Mouse (Mus musculus): ENCODE results near the gene Mpeg1. TPM values are rescaled to one million over a fixed set of nuclear protein-coding genes. Genes with fewer than 3 reads are reported as not detected.

Gene Mpeg1
- polyA plus RNA-seq, 1 experiment = 2.8 TPM

DNA sequence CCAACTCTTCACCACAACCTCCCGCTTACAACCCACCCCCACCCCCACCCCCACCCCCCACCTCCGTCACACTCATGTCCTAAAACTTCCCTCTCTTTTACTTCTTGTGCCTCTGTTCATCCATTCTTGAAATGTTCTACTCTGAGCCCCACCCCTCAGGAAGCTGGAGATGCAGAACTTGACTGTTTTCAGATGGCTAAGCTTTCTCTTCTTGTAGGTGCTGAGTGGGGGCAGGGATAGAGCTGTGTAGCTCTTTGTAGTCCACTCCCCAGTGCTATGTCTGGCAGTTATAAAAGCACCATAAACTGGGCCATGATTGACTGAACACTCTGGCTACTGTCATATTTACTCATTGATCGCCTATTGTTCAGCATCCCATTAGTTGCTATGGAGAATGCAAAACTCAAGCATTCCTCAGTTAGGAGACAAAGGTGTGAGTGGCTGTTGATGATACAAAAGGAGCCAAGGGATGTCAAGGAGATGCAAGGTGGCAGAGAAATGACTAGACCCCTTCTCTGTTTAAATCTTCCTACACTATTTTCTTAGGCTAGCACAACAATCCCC, 34.5 kb downstream of the Mpeg1 start:
- no peak for DNase-seq (ENCODE audit: low read depth)
- no peak for TF ChIP-seq POLR2A (IDR thresholded peaks at IDR 0.05; ENCODE audit: borderline replicate concordance, extremely low read depth, insufficient read depth, insufficient read length, poor library complexity, severe bottlenecking)

DNA sequence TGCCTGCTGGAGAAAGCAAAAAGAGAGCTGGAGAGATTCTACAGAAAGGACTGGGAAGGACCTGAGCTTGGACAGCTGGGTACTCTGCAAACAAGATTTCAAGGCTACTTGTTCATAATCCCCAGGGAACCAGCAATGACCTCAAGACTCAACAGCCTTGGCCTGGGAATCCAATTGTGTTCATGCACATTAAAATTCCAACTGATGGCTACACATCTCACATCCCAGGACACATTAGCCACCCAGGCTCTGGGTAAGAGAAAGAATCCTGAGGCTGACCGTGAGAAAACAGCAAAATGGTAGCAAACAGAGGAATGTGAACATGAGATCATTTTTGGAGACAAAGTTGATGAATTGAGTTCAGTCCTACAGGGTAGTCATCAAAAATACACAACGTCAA, 35.7 kb downstream of the Mpeg1 start:
- no peak for DNase-seq (ENCODE audit: low read depth)
- TF ChIP-seq CTCF (IDR thresholded peaks at IDR 0.05; ENCODE audit: borderline replicate concordance, extremely low read depth, insufficient read depth, insufficient read length) = no peak
- no peak for TF ChIP-seq POLR2A (IDR thresholded peaks at IDR 0.05; ENCODE audit: borderline replicate concordance, extremely low read depth, insufficient read depth, insufficient read length, poor library complexity, severe bottlenecking)

DNA sequence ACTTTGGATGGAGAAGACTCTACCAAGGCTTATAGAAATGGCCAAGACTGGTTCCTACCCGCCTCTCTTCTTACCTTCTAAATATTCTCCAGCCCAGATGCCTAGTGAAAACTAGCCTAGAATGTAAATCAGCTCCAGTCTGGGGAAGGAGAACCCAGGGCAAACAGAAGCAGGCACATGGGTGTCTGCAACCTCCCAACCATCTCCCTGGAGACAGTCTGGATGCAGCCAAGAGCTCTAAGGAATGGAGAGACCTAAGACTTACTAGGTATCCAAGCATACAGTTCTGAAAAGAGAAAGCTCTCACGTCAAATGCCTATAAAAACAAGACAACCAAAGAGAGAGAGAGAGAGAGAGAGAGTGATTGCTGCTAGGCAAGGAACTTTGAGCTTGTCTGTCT, 37.3 kb downstream of the Mpeg1 start:
- TF ChIP-seq POLR2A (IDR thresholded peaks at IDR 0.05; ENCODE audit: borderline replicate concordance, extremely low read depth, insufficient read depth, insufficient read length, poor library complexity, severe bottlenecking) (no peak), CTCF (IDR thresholded peaks at IDR 0.05; ENCODE audit: borderline replicate concordance, extremely low read depth, insufficient read depth, insufficient read length) (no peak)
- DNase-seq (ENCODE audit: low read depth) = peak; percentile 50

DNA sequence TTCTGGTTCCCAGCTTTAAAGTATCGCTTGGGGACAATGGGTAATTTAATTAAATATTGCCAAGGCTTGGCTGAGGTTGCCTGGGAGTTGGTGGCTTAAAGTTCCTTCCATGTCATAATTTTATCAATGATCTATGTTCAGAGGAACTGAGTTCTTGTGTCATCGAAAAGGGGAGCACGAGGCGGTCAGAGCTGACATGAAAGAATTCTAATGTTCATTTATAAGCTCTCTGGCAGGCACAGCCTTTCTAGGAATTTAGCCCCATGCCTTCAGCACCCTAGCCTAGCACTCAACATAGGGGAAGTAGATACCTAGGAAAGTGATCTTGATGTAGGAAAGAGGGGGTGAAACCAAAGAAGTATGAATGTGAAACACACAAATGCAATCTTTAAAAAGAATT, 37.7 kb downstream of the Mpeg1 start:
- TF ChIP-seq CTCF (IDR thresholded peaks at IDR 0.05; ENCODE audit: borderline replicate concordance, extremely low read depth, insufficient read depth, insufficient read length) (no peak), POLR2A (IDR thresholded peaks at IDR 0.05; ENCODE audit: borderline replicate concordance, extremely low read depth, insufficient read depth, insufficient read length, poor library complexity, severe bottlenecking) (no peak)
- no peak for DNase-seq (ENCODE audit: low read depth)

DNA sequence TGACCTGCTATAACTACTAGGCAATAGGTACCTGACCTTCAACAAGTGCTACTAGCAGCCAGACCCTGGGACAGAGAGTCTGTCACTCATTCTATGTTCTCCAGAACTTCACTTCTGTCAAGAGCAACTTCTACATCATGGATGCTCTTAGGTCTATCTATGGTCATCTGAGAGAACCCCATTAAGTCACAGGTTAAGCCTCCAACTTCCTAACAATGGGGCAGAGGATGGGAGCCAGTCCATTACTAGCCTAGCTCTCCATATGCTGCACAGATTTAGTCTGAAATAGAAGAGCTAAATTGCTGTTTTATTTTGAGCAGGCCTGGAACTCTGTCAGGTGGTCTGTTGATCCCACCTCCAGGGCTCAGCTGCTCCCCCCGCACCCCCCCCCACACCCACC, 38.4 kb downstream of the Mpeg1 start:
- DNase-seq (ENCODE audit: low read depth) = no peak
- TF ChIP-seq POLR2A (IDR thresholded peaks at IDR 0.05; ENCODE audit: borderline replicate concordance, extremely low read depth, insufficient read depth, insufficient read length, poor library complexity, severe bottlenecking) (no peak), CTCF (IDR thresholded peaks at IDR 0.05; ENCODE audit: borderline replicate concordance, extremely low read depth, insufficient read depth, insufficient read length) (no peak)

DNA sequence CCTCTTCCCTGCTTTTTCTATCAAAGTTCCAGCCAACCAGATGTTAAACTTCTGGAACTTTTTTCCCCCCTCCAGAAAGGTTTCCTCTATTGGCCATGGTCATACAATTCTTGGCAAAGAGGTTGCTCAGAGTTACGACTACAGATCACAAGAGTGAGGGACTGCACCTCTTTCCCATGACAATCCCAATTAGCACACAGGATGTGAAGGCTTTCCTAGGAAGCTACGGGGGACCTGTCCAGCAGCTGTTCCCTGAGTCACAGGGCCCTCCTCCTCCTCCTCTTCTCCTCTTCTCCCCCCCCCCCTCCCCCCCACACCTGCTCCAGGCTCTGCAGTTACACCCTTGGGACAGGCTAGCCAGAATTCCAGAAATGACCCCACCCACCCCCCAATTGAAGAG, 38.9 kb downstream of the Mpeg1 start:
- peak; percentile 39 for DNase-seq (ENCODE audit: low read depth)
- TF ChIP-seq CTCF (IDR thresholded peaks at IDR 0.05; ENCODE audit: borderline replicate concordance, extremely low read depth, insufficient read depth, insufficient read length) (no peak), POLR2A (IDR thresholded peaks at IDR 0.05; ENCODE audit: borderline replicate concordance, extremely low read depth, insufficient read depth, insufficient read length, poor library complexity, severe bottlenecking) (no peak)

DNA sequence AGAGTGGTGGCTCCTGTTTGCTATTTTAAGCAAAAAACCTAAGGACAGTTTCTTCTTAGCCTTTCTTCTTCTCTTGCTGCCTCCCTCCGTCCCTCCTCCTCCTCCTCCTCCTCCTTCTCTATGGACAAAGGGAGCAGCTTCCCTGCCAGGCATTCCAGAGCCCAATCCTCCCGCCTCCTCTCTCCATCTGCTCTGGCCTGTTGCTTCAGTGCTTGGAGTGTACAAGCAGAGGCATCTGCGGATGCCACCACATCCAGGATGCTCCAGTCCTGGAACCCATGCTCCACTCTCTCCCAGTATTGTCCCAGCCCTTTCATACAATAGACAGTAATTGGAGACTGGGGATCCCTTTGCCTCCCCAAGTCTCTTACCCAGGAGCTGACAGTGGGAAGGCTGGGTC, 39.5 kb downstream of the Mpeg1 start:
- DNase-seq (ENCODE audit: low read depth) = peak; percentile 87
- TF ChIP-seq CTCF (IDR thresholded peaks at IDR 0.05; ENCODE audit: borderline replicate concordance, extremely low read depth, insufficient read depth, insufficient read length) (no peak), POLR2A (IDR thresholded peaks at IDR 0.05; ENCODE audit: borderline replicate concordance, extremely low read depth, insufficient read depth, insufficient read length, poor library complexity, severe bottlenecking) (no peak)

DNA sequence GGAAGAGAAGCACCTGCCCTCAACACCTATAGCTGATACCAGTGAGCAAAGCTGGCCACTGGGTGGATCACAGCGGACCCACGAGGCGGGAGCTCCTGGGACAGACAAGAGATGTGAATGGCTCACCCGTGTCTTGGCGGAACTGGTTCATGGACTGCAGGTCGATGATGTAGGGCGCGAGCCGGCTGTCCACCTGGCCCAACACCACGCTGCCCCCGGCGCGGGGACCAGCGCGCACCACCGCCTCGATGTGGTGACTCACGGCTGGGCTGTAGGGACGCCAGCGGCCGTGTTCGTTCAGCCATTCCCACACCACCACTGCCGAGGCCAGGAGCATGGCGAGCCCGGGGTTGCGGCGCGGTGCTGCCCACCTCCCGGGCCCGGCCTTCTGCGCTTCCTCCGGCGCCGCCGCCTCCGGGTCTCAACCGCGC, 40.3 kb downstream of the Mpeg1 start:
- no peak for TF ChIP-seq POLR2A (IDR thresholded peaks at IDR 0.05; ENCODE audit: borderline replicate concordance, extremely low read depth, insufficient read depth, insufficient read length, poor library complexity, severe bottlenecking)
- TF ChIP-seq CTCF (IDR thresholded peaks at IDR 0.05; ENCODE audit: borderline replicate concordance, extremely low read depth, insufficient read depth, insufficient read length) = no peak
- DNase-seq (ENCODE audit: low read depth) = peak; percentile 57

DNA sequence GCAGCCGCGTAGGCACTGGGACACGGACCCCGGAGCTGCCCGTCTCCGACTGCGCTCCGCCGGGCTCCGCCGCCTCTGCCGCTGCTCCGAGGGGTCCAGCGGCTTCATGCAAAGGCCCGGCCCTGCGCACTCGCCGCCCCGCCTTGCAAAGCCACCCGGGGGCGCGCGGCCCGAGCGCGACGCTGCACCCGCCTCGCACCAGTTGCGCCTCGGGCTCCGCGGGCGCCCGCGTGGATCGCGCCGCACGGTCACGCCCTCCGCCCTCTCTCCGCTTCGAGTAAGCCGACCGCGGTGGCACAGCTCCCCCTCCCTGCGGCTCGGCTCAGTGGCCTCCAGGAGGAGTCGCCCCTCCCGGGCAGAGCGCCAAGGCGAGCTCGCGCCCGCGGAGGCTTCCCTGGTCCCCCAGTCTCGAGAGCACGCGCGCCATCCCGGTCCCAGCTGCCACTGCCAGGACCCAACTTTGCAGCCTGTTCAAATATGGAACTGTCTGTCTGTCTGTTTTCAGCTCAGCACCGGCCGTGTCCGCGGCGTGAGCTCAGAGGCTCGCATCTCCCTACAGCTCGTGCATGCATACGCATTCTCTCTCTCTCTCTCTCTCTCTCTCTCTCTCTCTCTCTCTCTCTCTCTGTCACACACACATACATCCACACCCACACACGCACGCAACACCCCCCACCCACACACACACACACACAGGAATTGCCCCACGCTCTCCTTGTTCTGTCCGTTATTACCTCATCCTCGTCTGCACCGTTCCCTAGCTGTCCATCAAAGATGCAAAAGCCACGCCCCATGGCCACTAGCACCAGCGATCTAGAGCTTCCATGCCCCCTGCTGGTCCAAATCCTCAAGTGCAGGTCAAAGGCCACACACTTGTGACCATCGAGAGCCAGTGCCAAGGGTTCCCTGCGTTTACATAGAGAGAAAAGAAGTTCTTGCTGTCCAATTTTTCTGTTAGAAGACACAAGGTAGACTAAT, 41.1 kb downstream of the Mpeg1 start, which contains the start of gene Dtx4:
Gene Dtx4 (minus strand): TSS at position 85 of the 978 bp plus-strand sequence.
- TF ChIP-seq CTCF (IDR thresholded peaks at IDR 0.05; ENCODE audit: borderline replicate concordance, extremely low read depth, insufficient read depth, insufficient read length) (peak; percentile 92), POLR2A (IDR thresholded peaks at IDR 0.05; ENCODE audit: borderline replicate concordance, extremely low read depth, insufficient read depth, insufficient read length, poor library complexity, severe bottlenecking) (peak; percentile 30)
- peak; percentile 96 for DNase-seq (ENCODE audit: low read depth)

DNA sequence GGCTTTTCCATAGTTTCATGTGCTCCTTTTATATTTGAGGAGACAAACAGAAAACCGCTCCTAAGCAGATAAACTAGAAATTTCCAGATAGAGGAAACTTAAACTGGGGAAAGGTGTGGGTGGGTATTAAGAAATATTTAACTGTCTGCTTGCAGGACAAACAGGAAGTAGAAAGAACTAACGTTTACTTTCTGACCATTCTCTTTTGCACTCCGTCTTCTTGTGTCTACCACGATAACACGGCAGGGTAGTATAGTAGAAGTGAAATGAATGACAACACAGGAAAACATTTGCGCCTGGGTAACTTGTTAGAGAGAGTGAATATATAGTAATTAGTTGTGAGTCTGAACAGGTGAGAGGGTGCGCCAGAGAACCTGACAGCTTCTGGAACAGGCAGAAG, 42.2 kb downstream of the Mpeg1 start:
- TF ChIP-seq CTCF (IDR thresholded peaks at IDR 0.05; ENCODE audit: borderline replicate concordance, extremely low read depth, insufficient read depth, insufficient read length) (no peak), POLR2A (IDR thresholded peaks at IDR 0.05; ENCODE audit: borderline replicate concordance, extremely low read depth, insufficient read depth, insufficient read length, poor library complexity, severe bottlenecking) (no peak)
- no peak for DNase-seq (ENCODE audit: low read depth)

DNA sequence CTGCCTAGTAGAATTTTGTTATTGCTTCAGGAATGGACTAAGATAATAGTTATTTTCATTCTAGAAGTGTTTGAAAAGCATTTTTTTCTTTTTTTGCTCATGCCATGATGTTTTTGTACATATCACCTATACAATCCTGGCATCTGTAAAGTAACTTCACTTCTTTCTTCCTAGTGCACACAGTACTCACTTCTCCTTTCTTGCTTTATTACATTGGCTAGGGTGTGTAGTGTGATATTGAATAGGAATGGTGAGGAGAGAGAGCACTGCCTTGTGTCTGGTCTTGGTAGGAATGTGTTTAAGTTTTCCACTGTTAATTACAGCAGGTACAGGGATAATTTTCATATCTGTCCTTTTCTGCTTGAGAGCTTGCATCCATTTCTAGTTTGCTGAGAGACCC, 54.0 kb downstream of the Mpeg1 start:
- TF ChIP-seq POLR2A (IDR thresholded peaks at IDR 0.05; ENCODE audit: borderline replicate concordance, extremely low read depth, insufficient read depth, insufficient read length, poor library complexity, severe bottlenecking) (no peak), CTCF (IDR thresholded peaks at IDR 0.05; ENCODE audit: borderline replicate concordance, extremely low read depth, insufficient read depth, insufficient read length) (no peak)
- DNase-seq (ENCODE audit: low read depth) = no peak

Other genes with a start within 250 kb of the Mpeg1 start
- gene Olfr1432, start 228.2 kb upstream of the Mpeg1 start, polyA plus RNA-seq (2012; rRNA removed) = not detected in 2 replicates
- gene Olfr262, start 219.1 kb upstream of the Mpeg1 start, polyA plus RNA-seq (2012; rRNA removed) = not detected in 2 replicates
- not detected in 2 replicates for gene Olfr235, start 199.7 kb upstream of the Mpeg1 start, polyA plus RNA-seq (2012; rRNA removed)
- gene Olfr1434, start 180.9 kb upstream of the Mpeg1 start, polyA plus RNA-seq (2012; rRNA removed) = not detected in 2 replicates
- not detected in 2 replicates for gene Olfr1436, start 161.6 kb upstream of the Mpeg1 start, polyA plus RNA-seq (2012; rRNA removed)
- gene Olfr1437, start 135.7 kb upstream of the Mpeg1 start, polyA plus RNA-seq (2012; rRNA removed) = not detected in 2 replicates
- gene Olfr1438-ps1, start 124.9 kb upstream of the Mpeg1 start, polyA plus RNA-seq (2012; rRNA removed) = not detected in 2 replicates
- not detected in 2 replicates for gene Olfr1440, start 73.5 kb upstream of the Mpeg1 start, polyA plus RNA-seq (2012; rRNA removed)
- gene Olfr1441, start 43.3 kb upstream of the Mpeg1 start, polyA plus RNA-seq (2012; rRNA removed) = not detected in 2 replicates
- gene Pfpl, start 32.9 kb upstream of the Mpeg1 start, polyA plus RNA-seq (2012; rRNA removed) = not detected in 2 replicates
- 23.5 and 50.1 TPM in 2 replicates for gene Dtx4, start 40.7 kb downstream of the Mpeg1 start, polyA plus RNA-seq (2012; rRNA removed)
- gene Fam111a, start 85.0 kb downstream of the Mpeg1 start, polyA plus RNA-seq (2012; rRNA removed) = 5.0 and 6.4 TPM in 2 replicates
- gene Gm4952, start 139.2 kb downstream of the Mpeg1 start, polyA plus RNA-seq (2012; rRNA removed) = 0.06 and 0.07 TPM in 2 replicates
- gene Glyat, start 172.5 kb downstream of the Mpeg1 start, polyA plus RNA-seq (2012; rRNA removed) = not detected in 2 replicates
- not detected in 2 replicates for gene Olfr1442, start 209.7 kb downstream of the Mpeg1 start, polyA plus RNA-seq (2012; rRNA removed)
- not detected in 2 replicates for gene Olfr1443, start 217.3 kb downstream of the Mpeg1 start, polyA plus RNA-seq (2012; rRNA removed)
- not detected in 2 replicates for gene Keg1, start 235.0 kb downstream of the Mpeg1 start, polyA plus RNA-seq (2012; rRNA removed)